ENCODE assay signal across 15 mouse cellular contexts in the genomic region with DNA sequence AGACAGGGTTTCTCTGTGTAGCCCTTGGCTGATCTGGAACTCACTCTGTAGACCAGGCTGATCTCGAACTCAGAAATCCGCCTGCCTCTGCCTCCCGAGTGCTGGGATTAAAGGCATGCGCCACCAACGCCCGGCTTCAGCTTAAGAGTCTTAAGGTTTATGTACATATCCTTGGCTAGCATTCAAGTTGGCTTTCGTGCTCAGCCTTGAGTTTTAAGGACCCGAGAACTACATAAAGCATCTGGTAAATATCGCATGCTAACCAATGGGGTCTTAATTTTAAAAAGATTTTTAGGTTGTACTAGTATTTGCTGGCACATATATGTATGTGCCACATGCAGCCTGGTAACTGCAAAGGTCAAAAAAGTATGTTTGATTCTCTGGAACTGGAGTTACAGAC. TPM values are rescaled to one million over a fixed set of nuclear protein-coding genes. Genes with fewer than 3 reads are reported as not detected.
A peak's percentile ranks its signal among the peaks of the same experiment; 100 is the strongest.
DNase-seq lines count a peak whose midpoint lies in the region; ATAC-seq and TF ChIP-seq lines count a peak whose summit lies in the region.
"Had no signal": no experiment of that assay in that cellular context is flagged by ENCODE, and none has a peak within 500 bp of the region (broad histone marks: within the 10 kb centered on the region; RNA-seq: fewer than 3 reads in every experiment).

No protein-coding gene starts in this region.

- dilution Hi-C loops in CH12.LX (cut with MboI; ENCODE audit: extremely low pct_ligation_motif_present, extremely low pct_unique_long_range_greater_than_20kb, low sequenced_read_pairs), result no loop called here

- peak overlapping the region; percentile 84 for H3K4me2 ChIP-seq in hindbrain, embryonic 14.5 days (replicated peaks)
- no peak overlapping the region for H3K4me2 ChIP-seq in hindbrain, embryonic 11.5 days (replicated peaks; ENCODE audit: low read depth, low read length)
- H3K4me2 ChIP-seq in CH12.LX (ENCODE audit: insufficient read depth, low read depth, poor library complexity, severe bottlenecking), result peak overlapping the region; percentile 50; the same call in 1 of the 2 replicates
- H3K4me2 ChIP-seq in limb, embryonic 12.5 days, result peak overlapping the region; percentile 82; the same call in 1 of the 2 replicates

- no peak for TF ChIP-seq CTCF in CH12.LX (conservative IDR thresholded peaks at IDR 0.05 in 1 of 2, IDR thresholded peaks at IDR 0.05 in 1 of 2; ENCODE audit: low read depth in 2 of 2, low read length in 2 of 2)

- H3K27me3 ChIP-seq in hindbrain, embryonic 14.5 days (ENCODE audit: control insufficient read depth, insufficient read depth, low read length), result no peaks in the 10 kb centered on the region
- H3K27me3 ChIP-seq in hindbrain, embryonic 11.5 days (ENCODE audit: control insufficient read depth, insufficient read depth, low read length), result no peaks in the 10 kb centered on the region
- H3K27me3 ChIP-seq in CH12.LX (replicated peaks), result no peaks in the 10 kb centered on the region
- H3K27me3 ChIP-seq in limb, embryonic 12.5 days, result no peaks in the 10 kb centered on the region
- H3K27me3 ChIP-seq: heart, embryonic 12.5 days had no signal

- 92% methylated on average over 9 of the region's 9 CpGs for WGBS in hindbrain, embryonic 14.5 days
- WGBS in hindbrain, embryonic 11.5 days, result 96% methylated on average over 9 of the region's 9 CpGs
- 91% methylated on average over 9 of the region's 9 CpGs for WGBS in limb, embryonic 12.5 days

- TF ChIP-seq EP300 in CH12.LX (IDR thresholded peaks at IDR 0.05; ENCODE audit: low read length), result no peak

- peaks cover 44% of the 10 kb centered on the region for H3K79me2 ChIP-seq in CH12.LX (replicated peaks; ENCODE audit: control insufficient read depth, extremely low read depth, insufficient read depth, poor library complexity, severe bottlenecking)

- H3K4me1 ChIP-seq in hindbrain, embryonic 14.5 days (replicated peaks; ENCODE audit: control insufficient read depth, insufficient read depth, low read length), result peaks cover 28% of the 10 kb centered on the region
- peaks cover 8% of the 10 kb centered on the region for H3K4me1 ChIP-seq in hindbrain, embryonic 11.5 days (replicated peaks; ENCODE audit: control insufficient read depth, insufficient read depth, low read length)
- H3K4me1 ChIP-seq in CH12.LX (ENCODE audit: control insufficient read depth in 1 of 2, insufficient read depth in 2 of 2), result peaks cover 7 to 60% of the 10 kb centered on the region in 2 experiments
- H3K4me1 ChIP-seq in limb, embryonic 12.5 days (replicated peaks), result peaks cover 28% of the 10 kb centered on the region

- H3K27ac ChIP-seq in hindbrain, embryonic 14.5 days, result no peak overlapping the region
- H3K27ac ChIP-seq in hindbrain, embryonic 11.5 days (ENCODE audit: low read depth, low read length), result no peak overlapping the region
- H3K27ac ChIP-seq in CH12.LX (ENCODE audit: insufficient read depth, low read depth), result no peak overlapping the region
- no peak overlapping the region for H3K27ac ChIP-seq in limb, embryonic 12.5 days

- no peak overlapping the region for H3K9ac ChIP-seq in hindbrain, embryonic 14.5 days
- H3K9ac ChIP-seq in hindbrain, embryonic 11.5 days (ENCODE audit: low read depth, low read length), result no peak overlapping the region
- peak overlapping the region; percentile 72 for H3K9ac ChIP-seq in CH12.LX (ENCODE audit: insufficient read depth, low read depth)
- H3K9ac ChIP-seq in limb, embryonic 12.5 days (replicated peaks), result no peak overlapping the region

- peak; percentile 43 for DNase-seq in cerebellum, adult 11-12 months
- DNase-seq in cerebellum, adult 8-10 months, result no peak
- no peak for DNase-seq in hindbrain, embryonic 14.5 days (ENCODE audit: low spot score)
- DNase-seq in hindbrain, embryonic 11.5 days (ENCODE audit: low spot score), result no peak
- no peak for DNase-seq in CH12.LX (ENCODE audit: extremely low read depth)
- no peak for DNase-seq in natural killer cell, adult 2 months (ENCODE audit: low spot score in 2 of 2)
- no peak for DNase-seq in urinary bladder, postnatal 25 days (ENCODE audit: low spot score)
- DNase-seq: cerebellum, postnatal 36 days; lung, postnatal 36 days had no signal

- H3K4me3 ChIP-seq in hindbrain, embryonic 14.5 days (replicated peaks; ENCODE audit: low read length), result no peak overlapping the region
- no peak overlapping the region for H3K4me3 ChIP-seq in hindbrain, embryonic 11.5 days (ENCODE audit: low read depth, low read length)
- peak overlapping the region in 1 of 3 experiments; percentile 91 for H3K4me3 ChIP-seq in CH12.LX (replicated peaks in 1 of 3; ENCODE audit: low read depth in 2 of 3, low read length in 2 of 3, poor library complexity in 1 of 3)
- H3K4me3 ChIP-seq in limb, embryonic 12.5 days (replicated peaks), result no peak overlapping the region

- peaks cover 24% of the 10 kb centered on the region for H3K36me3 ChIP-seq in hindbrain, embryonic 14.5 days (replicated peaks; ENCODE audit: control insufficient read depth, insufficient read depth)
- no peaks in the 10 kb centered on the region for H3K36me3 ChIP-seq in hindbrain, embryonic 11.5 days (ENCODE audit: control insufficient read depth, insufficient read depth, low read length)
- H3K36me3 ChIP-seq in CH12.LX (replicated peaks in 1 of 2; ENCODE audit: control insufficient read depth in 1 of 2, insufficient read depth in 1 of 2, low read length in 1 of 2), result peaks cover 20 to 38% of the 10 kb centered on the region in 2 experiments
- peaks cover 23% of the 10 kb centered on the region for H3K36me3 ChIP-seq in limb, embryonic 12.5 days

- no peak for ATAC-seq in hindbrain, embryonic 14.5 days (ENCODE audit: low FRiP score)
- no peak for ATAC-seq in hindbrain, embryonic 11.5 days (ENCODE audit: low FRiP score)
- ATAC-seq in limb, embryonic 12.5 days (ENCODE audit: insufficient number of reproducible peaks, insufficient read depth, low FRiP score, low TSS enrichment, low read depth), result no peak
- ATAC-seq: intestine, postnatal 0 days had no signal

- no peak for TF ChIP-seq RAD21 in CH12.LX (IDR thresholded peaks at IDR 0.05; ENCODE audit: low read depth, low read length)

- in situ Hi-C loops in CH12.LX (cut with MboI; ENCODE audit: low pct_ligation_motif_present, low pct_unique_long_range_greater_than_20kb, low sequenced_read_pairs), result no loop called here

- no peak for TF ChIP-seq POLR2A in CH12.LX (IDR thresholded peaks at IDR 0.05; ENCODE audit: low read depth, low read length)

- no peaks in the 10 kb centered on the region for H3K9me3 ChIP-seq in hindbrain, embryonic 14.5 days (ENCODE audit: control insufficient read depth, low read length)
- H3K9me3 ChIP-seq in hindbrain, embryonic 11.5 days (ENCODE audit: control insufficient read depth, low read length), result no peaks in the 10 kb centered on the region
- no peaks in the 10 kb centered on the region for H3K9me3 ChIP-seq in CH12.LX (replicated peaks; ENCODE audit: low read length)
- H3K9me3 ChIP-seq in limb, embryonic 12.5 days, result no peaks in the 10 kb centered on the region
- H3K9me3 ChIP-seq: heart, embryonic 12.5 days had no signal

TF ChIP-seq in CH12.LX, 34 proteins besides CTCF, POLR2A, EP300 and RAD21:
- TF ChIP-seq JUND (conservative IDR thresholded peaks at IDR 0.05; ENCODE audit: low read depth, low read length) (no peak), RCOR1 (conservative IDR thresholded peaks at IDR 0.05; ENCODE audit: low read depth, low read length) (no peak), PAX5 (IDR thresholded peaks at IDR 0.05; ENCODE audit: low read length) (no peak), MAX (IDR thresholded peaks at IDR 0.05; ENCODE audit: low read length) (no peak), E2F4 (IDR thresholded peaks at IDR 0.05; ENCODE audit: insufficient replicate concordance, low read depth, low read length) (no peak), TBP (conservative IDR thresholded peaks at IDR 0.05; ENCODE audit: low read depth, low read length) (0 out of 2 replicates have a peak, but pooled peaks have one; percentile 34)

RNA-seq across cellular contexts. Expression of a gene that starts 0.9 kb away (rescaled TPM):
- 154 and 180 TPM in 2 replicates for polyA plus RNA-seq in hindbrain, embryonic 14.5 days (2014; fragmentation: Nextera tagmentation; extraction: Ambion mirVana)
- 121 and 136 TPM in 2 replicates for polyA plus RNA-seq in hindbrain, embryonic 11.5 days (2014; fragmentation: Nextera tagmentation; extraction: Ambion mirVana)
- total RNA-seq in CH12.LX (2012; rRNA removed), result 59.1 and 60.1 TPM in 2 replicates
- 57.6 and 58.3 TPM in 2 replicates for total RNA-seq in CH12.LX (2014; rRNA removed)
- polyA plus RNA-seq in CH12.LX (2012; ENCODE audit: insufficient read length, low read depth), result 75.7 and 78.8 TPM in 2 replicates
- polyA plus RNA-seq in limb, embryonic 12.5 days (2016; fragmentation: Nextera tagmentation; extraction: Ambion mirVana), result 56.1 and 62.6 TPM in 2 replicates

RNA-seq across cellular contexts. Expression of a gene that starts 2.7 kb away (rescaled TPM):
- 14.9 and 15.1 TPM in 2 replicates for polyA plus RNA-seq in hindbrain, embryonic 14.5 days (2014; fragmentation: Nextera tagmentation; extraction: Ambion mirVana)
- polyA plus RNA-seq in hindbrain, embryonic 11.5 days (2014; fragmentation: Nextera tagmentation; extraction: Ambion mirVana), result 17.0 and 20.3 TPM in 2 replicates
- total RNA-seq in CH12.LX (2012; rRNA removed), result 9.5 and 11.4 TPM in 2 replicates
- total RNA-seq in CH12.LX (2014; rRNA removed), result 6.3 and 8.2 TPM in 2 replicates
- polyA plus RNA-seq in CH12.LX (2012; ENCODE audit: insufficient read length, low read depth), result 30.6 and 30.7 TPM in 2 replicates
- 11.8 and 13.7 TPM in 2 replicates for polyA plus RNA-seq in limb, embryonic 12.5 days (2016; fragmentation: Nextera tagmentation; extraction: Ambion mirVana)

RNA-seq across cellular contexts. Expression of a gene that starts 13.2 kb away (rescaled TPM):
- 0.05 TPM in 1 of 2 replicates, not detected in the other for polyA plus RNA-seq in hindbrain, embryonic 14.5 days (2014; fragmentation: Nextera tagmentation; extraction: Ambion mirVana)
- polyA plus RNA-seq in hindbrain, embryonic 11.5 days (2014; fragmentation: Nextera tagmentation; extraction: Ambion mirVana), result 0.70 and 0.86 TPM in 2 replicates
- not detected in 2 replicates for total RNA-seq in CH12.LX (2012; rRNA removed)
- not detected in 2 replicates for total RNA-seq in CH12.LX (2014; rRNA removed)
- polyA plus RNA-seq in CH12.LX (2012; ENCODE audit: insufficient read length, low read depth), result not detected in 2 replicates
- 0.63 and 0.88 TPM in 2 replicates for polyA plus RNA-seq in limb, embryonic 12.5 days (2016; fragmentation: Nextera tagmentation; extraction: Ambion mirVana)
- total RNA-seq: ES-E14; gastrocnemius, adult 8-10 months; left cerebral cortex, postnatal 36 days had no signal
- polyA plus RNA-seq: intestine, postnatal 0 days had no signal
